Mouse (Mus musculus) G1E (cell line): Measurements from ENCODE around the gene Kbtbd4. TPM values are rescaled to one million over a fixed set of nuclear protein-coding genes. Genes with fewer than 3 reads are reported as not detected.
A peak's percentile ranks its signal among the peaks of the same experiment; 100 is the strongest.

Experiments
- ATAC-seq: 2 replicates; pipeline ENCODE4 v1.8.0; 2016; ENCODE audit warnings: mild to moderate bottlenecking; ENCODE audit not compliant: insufficient number of reproducible peaks, poor library complexity, low FRiP score, severe bottlenecking; ENCODE audit errors: extremely low read depth
- DNase-seq: peaks from one replicate; pipeline ENCODE4 v3.0.0; 2012; ENCODE audit warnings: low spot score
- H3K27me3 ChIP-seq: 2 replicates; pipeline ENCODE4 v1.6.1; 2012; ENCODE audit warnings: mild to moderate bottlenecking, low read length, inconsistent platforms; ENCODE audit not compliant: insufficient read depth
- H3K36me3 ChIP-seq: replicated peaks from 2 replicates; pipeline ENCODE3; 2012; ENCODE audit warnings: mild to moderate bottlenecking, inconsistent platforms
- H3K4me1 ChIP-seq: 2 replicates; pipeline ENCODE4 v1.6.1; 2012; ENCODE audit warnings: low read depth, low read length, inconsistent platforms, mixed read lengths; ENCODE audit not compliant: insufficient read depth
- H3K4me3 ChIP-seq: 2 replicates; pipeline ENCODE4 v1.5.1; 2012; ENCODE audit warnings: low read depth, mild to moderate bottlenecking, inconsistent platforms, low read length, moderate library complexity, mixed read lengths
- H3K9me3 ChIP-seq: replicated peaks from 2 replicates; pipeline ENCODE4 v1.6.1; 2012; ENCODE audit warnings: inconsistent platforms
- CTCF ChIP-seq: IDR thresholded peaks from 2 replicates; pipeline ENCODE4 v1.5.1; 2012; ENCODE audit warnings: low read depth, low read length, inconsistent platforms, mixed read lengths
- GATA1 ChIP-seq: IDR thresholded peaks from 2 replicates; pipeline ENCODE4 v1.6.1; 2012; ENCODE audit warnings: borderline replicate concordance, low read length, inconsistent platforms, mixed read lengths
- GATA2 ChIP-seq: IDR thresholded peaks from 2 replicates; pipeline ENCODE4 v1.6.1; 2012; ENCODE audit warnings: low read depth, low read length, inconsistent platforms, borderline replicate concordance
- POLR2AphosphoS5 ChIP-seq: IDR thresholded peaks from 2 replicates; pipeline ENCODE4 v1.6.1; 2012; ENCODE audit warnings: low read depth, low read length, inconsistent platforms; ENCODE audit not compliant: insufficient replicate concordance
- TAL1 ChIP-seq: conservative IDR thresholded peaks from 2 replicates; pipeline ENCODE4 v1.6.1; 2012; ENCODE audit warnings: low read depth, low read length, inconsistent platforms, mixed read lengths
- polyA plus RNA-seq: library from polyadenylated mRNA; stranded (reverse); fragments of >175 nt; gene quantifications from 2 replicates; pipeline ENCODE4 v1.2.3, GENCODE M21; 2012
- total RNA-seq, 2 experiments: library from RNA; stranded (forward) in 1 of 2; stranded (reverse) in 1 of 2; fragments of 200-1000 nt in 1 of 2; fragments of >200 nt in 1 of 2; fragmentation: Nextera tagmentation in 1 of 2; gene quantifications; 2 replicates each; pipeline ENCODE4 v1.2.3; 2014 to 2017

The Kbtbd4 gene
- total and polyA plus RNA-seq, 3 experiments, result 6.6 to 31.8 (median 21.4) TPM

DNA sequence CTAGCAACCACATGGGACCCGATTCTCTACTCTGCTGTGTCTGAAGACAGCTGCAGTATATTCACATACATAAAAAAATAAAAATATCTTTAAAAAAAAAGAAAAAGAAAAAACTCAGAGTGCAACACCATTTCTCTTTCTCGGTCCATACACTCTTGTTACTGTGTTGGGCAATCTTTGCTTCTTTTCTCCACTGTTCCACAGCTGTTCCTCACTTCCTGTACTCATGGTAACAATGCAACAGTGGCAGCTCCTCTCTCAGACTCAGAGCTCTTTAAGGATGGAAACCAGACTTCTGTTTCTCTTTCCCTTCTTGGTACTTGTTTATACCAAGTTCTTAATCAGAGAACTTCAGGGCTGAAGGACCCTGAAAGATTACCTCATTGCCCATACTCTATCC lies 1.1 kb upstream of the Kbtbd4 start:
- peak overlapping the region; percentile 83; the same call in 1 of the 2 replicates for H3K4me3 ChIP-seq
- DNase-seq (no peak), ATAC-seq (no peak)
- no peaks in the 10 kb centered on the region for H3K27me3 ChIP-seq
- peaks cover 74% of the 10 kb centered on the region for H3K36me3 ChIP-seq
- peaks cover 42% of the 10 kb centered on the region for H3K4me1 ChIP-seq
- no peak for TF ChIP-seq POLR2AphosphoS5
- TF ChIP-seq TAL1, result no peak
- TF ChIP-seq GATA1, result no peak
- no peaks in the 10 kb centered on the region for H3K9me3 ChIP-seq

DNA sequence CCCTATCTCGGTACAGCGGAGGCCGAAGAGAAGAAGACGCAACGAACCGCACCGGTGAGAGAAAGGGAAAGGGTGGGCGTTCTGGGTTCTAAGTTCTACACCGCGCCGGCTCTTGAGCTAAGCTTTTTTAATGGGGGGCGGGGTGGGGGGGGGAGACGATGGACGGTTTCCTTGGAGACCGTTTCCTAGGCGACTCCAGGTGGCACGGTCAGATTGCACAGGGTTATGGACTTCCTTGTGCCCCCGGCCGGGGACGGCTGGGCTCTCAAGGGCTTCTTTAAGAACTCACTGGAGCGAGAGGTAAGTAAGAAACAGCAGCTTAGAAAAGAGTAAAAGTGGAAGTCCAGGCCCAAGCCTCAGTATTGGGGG lies 300 bp downstream of the Kbtbd4 start:
- H3K27me3 ChIP-seq, result no peaks in the 10 kb centered on the region
- TF ChIP-seq GATA1, result no peak
- no peak for TF ChIP-seq CTCF
- TF ChIP-seq TAL1, result no peak
- TF ChIP-seq POLR2AphosphoS5, result no peak
- no peak for TF ChIP-seq GATA2
- DNase-seq, result peak; percentile 43
- peaks cover 74% of the 10 kb centered on the region for H3K36me3 ChIP-seq
- H3K4me3 ChIP-seq, result peak overlapping the region; percentile 83
- peaks cover 50% of the 10 kb centered on the region for H3K4me1 ChIP-seq
- H3K9me3 ChIP-seq, result no peaks in the 10 kb centered on the region
- ATAC-seq, result no peak

DNA sequence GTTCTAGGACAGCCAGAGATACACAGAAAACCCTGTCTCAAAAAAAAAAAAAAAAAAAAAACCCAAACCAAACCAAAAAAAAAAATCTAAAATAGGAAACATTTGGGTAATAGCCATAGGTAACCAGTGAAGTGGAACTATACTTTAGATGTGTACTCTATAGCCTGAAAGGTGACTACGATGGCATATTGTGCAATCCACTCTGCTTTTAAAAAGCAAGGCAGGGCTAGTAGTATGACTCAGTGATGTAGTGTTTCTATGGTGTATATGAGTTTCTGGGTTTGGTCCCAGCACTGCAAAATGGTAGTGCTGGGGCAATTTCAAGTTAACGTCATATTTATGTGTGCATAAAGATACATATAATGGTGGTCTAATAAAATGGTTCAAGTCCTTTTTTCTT lies 2.2 kb downstream of the Kbtbd4 start:
- Histone ChIP-seq H3K9me3 (no peaks in the 10 kb centered on the region), H3K4me1 (peaks cover 52% of the 10 kb centered on the region), H3K36me3 (peaks cover 78% of the 10 kb centered on the region), H3K27me3 (no peaks in the 10 kb centered on the region), H3K4me3 (no peak overlapping the region)
- no peak for TF ChIP-seq GATA1
- DNase-seq (no peak), ATAC-seq (no peak)

DNA sequence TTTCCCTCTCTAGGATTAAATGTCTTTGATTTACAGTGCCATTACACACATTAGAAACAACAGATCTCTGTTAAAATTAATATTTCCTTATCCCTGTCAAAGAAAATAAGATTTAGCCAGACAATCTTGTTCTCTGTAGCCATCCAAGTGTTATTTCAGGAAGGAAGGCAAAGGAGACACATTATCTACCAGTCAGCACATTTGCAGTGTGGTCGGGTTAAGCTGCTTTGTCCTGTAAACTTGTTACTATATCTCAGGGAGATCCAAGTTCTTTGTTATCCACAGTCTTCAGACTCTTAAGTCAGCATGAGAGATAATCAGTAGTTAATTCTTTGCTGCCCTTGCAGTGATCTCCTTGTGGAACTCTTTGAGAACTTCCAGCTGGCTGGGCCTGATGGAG lies 6.3 kb downstream of the Kbtbd4 start:
- no peak overlapping the region for H3K4me3 ChIP-seq
- DNase-seq (no peak), ATAC-seq (no peak)
- TF ChIP-seq TAL1 (no peak), GATA2 (no peak), CTCF (no peak), GATA1 (no peak), POLR2AphosphoS5 (no peak)
- peaks cover 51% of the 10 kb centered on the region for H3K4me1 ChIP-seq
- peaks cover 91% of the 10 kb centered on the region for H3K36me3 ChIP-seq
- no peaks in the 10 kb centered on the region for H3K9me3 ChIP-seq
- no peaks in the 10 kb centered on the region for H3K27me3 ChIP-seq

DNA sequence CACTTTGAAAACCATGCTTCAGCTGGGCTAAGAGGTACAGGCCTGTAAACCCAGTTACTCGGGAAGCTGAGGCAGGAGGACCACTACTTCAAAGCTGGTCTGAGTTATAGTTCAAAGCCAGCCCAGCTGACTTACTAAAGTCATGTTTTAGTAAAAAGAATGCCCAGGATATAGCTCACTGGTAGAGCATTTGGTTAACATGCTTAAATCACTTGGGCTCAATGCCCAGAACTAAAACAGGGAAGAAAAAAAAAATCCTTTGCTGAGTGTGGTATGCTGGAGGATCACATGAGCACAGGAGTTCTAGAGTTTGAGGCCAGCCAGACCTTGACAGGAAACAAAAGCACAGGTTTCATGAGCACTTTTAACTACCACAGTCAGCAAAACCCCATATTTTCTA lies 7.1 kb downstream of the Kbtbd4 start:
- DNase-seq (no peak), ATAC-seq (no peak)
- Histone ChIP-seq H3K27me3 (no peaks in the 10 kb centered on the region), H3K4me3 (no peak overlapping the region), H3K9me3 (no peaks in the 10 kb centered on the region), H3K4me1 (peaks cover 54% of the 10 kb centered on the region), H3K36me3 (peaks cover 88% of the 10 kb centered on the region)
- TF ChIP-seq GATA2 (no peak), GATA1 (no peak), TAL1 (no peak), CTCF (no peak), POLR2AphosphoS5 (no peak)

DNA sequence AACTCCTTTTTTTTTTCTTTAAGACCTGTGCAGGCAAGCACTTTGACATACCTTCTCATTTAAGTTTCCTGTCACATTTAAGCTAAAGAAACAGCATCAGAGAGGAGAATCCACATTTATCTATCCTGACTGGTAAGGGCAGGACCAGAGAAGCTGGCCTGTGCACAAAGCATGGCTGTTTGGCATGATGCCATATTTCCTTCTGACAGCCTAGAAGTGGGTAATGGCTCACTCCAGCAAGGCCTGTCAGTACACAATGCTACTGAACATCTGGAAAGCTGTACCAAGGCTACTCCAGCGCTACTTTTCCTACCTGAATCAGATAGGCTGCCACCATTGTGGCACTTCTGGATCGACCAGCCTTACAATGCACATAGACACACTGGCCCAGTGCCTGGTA lies 9.1 kb downstream of the Kbtbd4 start:
- Histone ChIP-seq H3K9me3 (no peaks in the 10 kb centered on the region), H3K4me3 (no peak overlapping the region), H3K27me3 (no peaks in the 10 kb centered on the region), H3K4me1 (peaks cover 55% of the 10 kb centered on the region), H3K36me3 (peaks cover 69% of the 10 kb centered on the region)
- DNase-seq (no peak), ATAC-seq (no peak)
- no peak for TF ChIP-seq GATA1
- TF ChIP-seq TAL1, result no peak
- no peak for TF ChIP-seq GATA2
- no peak for TF ChIP-seq CTCF
- no peak for TF ChIP-seq POLR2AphosphoS5

DNA sequence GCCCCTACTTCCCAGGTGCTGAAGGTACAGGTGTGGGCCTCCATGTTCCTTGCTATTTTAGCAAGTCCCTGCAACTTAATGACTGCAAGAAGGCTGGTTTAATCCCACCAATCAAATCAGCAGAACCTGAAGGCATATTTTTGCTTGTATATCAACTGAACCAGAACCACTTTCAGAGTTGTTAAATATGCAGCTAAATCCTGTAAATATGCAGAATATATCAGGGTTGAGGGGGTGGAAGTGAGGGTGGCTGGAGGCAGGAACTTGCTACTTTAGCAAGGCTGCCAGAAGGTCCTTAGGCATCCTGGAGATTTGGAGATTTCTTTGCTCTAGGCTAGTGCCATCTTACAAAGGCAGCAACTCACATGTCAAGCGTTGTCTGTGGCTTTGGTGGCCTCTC lies 11.0 kb downstream of the Kbtbd4 start:
- Histone ChIP-seq H3K36me3 (peaks cover 51% of the 10 kb centered on the region), H3K27me3 (no peaks in the 10 kb centered on the region), H3K4me3 (no peak overlapping the region; the same call in 1 of the 2 replicates), H3K4me1 (peaks cover 43% of the 10 kb centered on the region), H3K9me3 (no peaks in the 10 kb centered on the region)
- DNase-seq (no peak), ATAC-seq (no peak)
- TF ChIP-seq GATA2 (no peak), GATA1 (no peak), TAL1 (no peak), CTCF (no peak), POLR2AphosphoS5 (no peak)
